Mouse (Mus musculus) stomach, postnatal 0 days (tissue): ENCODE data around the gene Tmem107.

ENCODE experiments used
- CTCF ChIP-seq: IDR thresholded peaks from 2 replicates; pipeline ENCODE4 v1.5.1; 2016; ENCODE audit warnings: antibody characterized with exemption, low read depth, mild to moderate bottlenecking, moderate library complexity
- EP300 ChIP-seq: optimal IDR thresholded peaks from 2 replicates; pipeline ENCODE3; 2016; ENCODE audit warnings: antibody characterized with exemption

- no peak for TF ChIP-seq CTCF
- TF ChIP-seq EP300 = no peak
Measured at GRCm38 (mm10) chr11:69107676-69108075, 37.1 kb downstream of the Tmem107 start.
